Mouse (Mus musculus) lung, postnatal 0 days (tissue): ENCODE results near the gene Ttll12.

Experiments used
- CTCF ChIP-seq: IDR thresholded peaks from 2 replicates; pipeline ENCODE4 v1.5.1; 2016; ENCODE audit warnings: antibody characterized with exemption, mild to moderate bottlenecking
- EP300 ChIP-seq: IDR thresholded peaks from 2 replicates; pipeline ENCODE4 v1.6.1; 2016; ENCODE audit warnings: antibody characterized with exemption, mild to moderate bottlenecking, control low read depth

GRCm38 (mm10) chr15:83594513-83595363 lies at the start of gene Ttll12:
- no peak for TF ChIP-seq CTCF
- TF ChIP-seq EP300, result no peak
